Mouse (Mus musculus) midbrain, embryonic 15.5 days (tissue): ENCODE data around the gene Prcp. TPM values are rescaled to one million over a fixed set of nuclear protein-coding genes. Genes with fewer than 3 reads are reported as not detected.

Experiments used
- ATAC-seq: fragments of 200-750 bp; cut with Nextera tagmentation; replicated peaks from 2 replicates; pipeline ENCODE4 v1.8.0; 2017; ENCODE audit warnings: moderate TSS enrichment
- H3K27ac ChIP-seq: fragments of 300-500 bp; sonication (generic); 2 replicates; pipeline ENCODE4 v1.5.1; 2015; ENCODE audit warnings: mild to moderate bottlenecking, inconsistent platforms
- H3K27me3 ChIP-seq: fragments of 300-500 bp; sonication (generic); replicated peaks from 2 replicates; pipeline ENCODE4 v1.6.1; 2015; ENCODE audit warnings: inconsistent platforms
- H3K36me3 ChIP-seq: fragments of 300-500 bp; sonication (generic); replicated peaks from 2 replicates; pipeline ENCODE4 v1.6.1; 2015; ENCODE audit warnings: inconsistent platforms
- H3K4me1 ChIP-seq: fragments of 300-500 bp; sonication (generic); 2 replicates; pipeline ENCODE4 v1.6.1; 2015; ENCODE audit warnings: inconsistent platforms
- H3K4me2 ChIP-seq: fragments of 300-500 bp; sonication (generic); 2 replicates; pipeline ENCODE4 v1.6.1; 2015; ENCODE audit warnings: inconsistent platforms, mild to moderate bottlenecking, moderate library complexity
- H3K4me3 ChIP-seq: fragments of 300-500 bp; sonication (generic); 2 replicates; pipeline ENCODE4 v1.5.1; 2015; ENCODE audit warnings: mild to moderate bottlenecking, inconsistent platforms
- H3K9ac ChIP-seq: fragments of 300-500 bp; sonication (generic); 2 replicates; pipeline ENCODE4 v1.6.1; 2015; ENCODE audit warnings: mild to moderate bottlenecking, inconsistent platforms
- H3K9me3 ChIP-seq: fragments of 300-500 bp; sonication (generic); 2 replicates; pipeline ENCODE4 v1.6.1; 2016; ENCODE audit warnings: inconsistent platforms
- WGBS: fragments of 180-500 bp; shearing (Covaris S2); methylation state at CpG from one replicate; pipeline ENCODE4 v1.1.7; 2015; ENCODE audit warnings: mixed read lengths; 5-methylcytosine and 5-hydroxymethylcytosine counted together
- polyA plus RNA-seq: library from polyadenylated mRNA; unstranded; fragments of >200 nt; fragmentation: Nextera tagmentation; extraction: Ambion mirVana; gene quantifications from 2 replicates; pipeline ENCODE4 v1.2.1, GENCODE M21; 2015

Gene Prcp
- polyA plus RNA-seq, 1 experiment from 2014 or later: 20.2 TPM

DNA sequence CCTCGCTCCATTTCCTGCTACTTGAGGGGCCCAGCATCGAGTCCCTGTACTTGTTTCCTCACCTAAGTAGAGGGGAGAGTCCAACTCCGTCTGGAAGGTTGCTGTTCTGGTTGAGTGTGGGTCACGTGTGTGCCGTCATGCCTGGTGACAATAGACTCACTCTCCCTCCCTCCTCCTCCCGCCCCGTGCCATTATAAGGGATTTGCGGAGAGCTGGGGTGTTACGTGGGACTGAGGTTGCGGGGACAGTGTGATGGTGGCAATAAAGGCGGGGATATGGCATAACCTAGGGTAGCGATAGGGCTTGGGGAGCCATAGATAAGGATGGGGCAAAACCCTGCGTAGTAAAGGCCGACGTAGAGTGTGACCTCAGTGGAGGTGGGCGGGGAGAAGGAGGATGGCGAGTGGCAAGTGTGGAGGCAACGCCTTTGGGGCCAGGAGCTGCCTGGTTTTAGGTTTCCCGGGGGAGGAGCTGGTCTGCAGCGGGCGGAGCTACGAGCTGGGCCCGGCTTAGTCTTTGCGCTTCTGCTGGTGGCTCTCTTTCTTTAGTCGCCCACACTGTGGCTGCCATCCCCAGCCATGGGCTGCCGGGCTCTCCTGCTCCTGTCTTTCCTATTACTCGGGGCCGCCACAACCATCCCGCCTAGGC, 615 bp downstream of the Prcp start:
- H3K9ac ChIP-seq: peak overlapping the region; percentile 90
- peak overlapping the region; percentile 99 for H3K27ac ChIP-seq
- no peaks in the 10 kb centered on the region for H3K27me3 ChIP-seq
- no peaks in the 10 kb centered on the region for H3K36me3 ChIP-seq
- under 1% methylated on average over 29 of the region's 29 CpGs for WGBS
- peak; percentile 93 for ATAC-seq
- H3K9me3 ChIP-seq: no peaks in the 10 kb centered on the region
- H3K4me1 ChIP-seq: peaks cover 18% of the 10 kb centered on the region
- peak overlapping the region; percentile 68 for H3K4me2 ChIP-seq
- peak overlapping the region; percentile 79 for H3K4me3 ChIP-seq

GRCm38 (mm10) chr7:92876066-92876465, 1.8 kb downstream of the Prcp start:
- Histone ChIP-seq H3K36me3 (no peaks in the 10 kb centered on the region), H3K9me3 (no peaks in the 10 kb centered on the region), H3K9ac (no peak overlapping the region), H3K27ac (no peak overlapping the region), H3K27me3 (no peaks in the 10 kb centered on the region), H3K4me3 (no peak overlapping the region), H3K4me1 (peaks cover 18% of the 10 kb centered on the region), H3K4me2 (peak overlapping the region; percentile 68)
- ATAC-seq: no peak
- 50% methylated on average over 3 of the region's 3 CpGs for WGBS

DNA sequence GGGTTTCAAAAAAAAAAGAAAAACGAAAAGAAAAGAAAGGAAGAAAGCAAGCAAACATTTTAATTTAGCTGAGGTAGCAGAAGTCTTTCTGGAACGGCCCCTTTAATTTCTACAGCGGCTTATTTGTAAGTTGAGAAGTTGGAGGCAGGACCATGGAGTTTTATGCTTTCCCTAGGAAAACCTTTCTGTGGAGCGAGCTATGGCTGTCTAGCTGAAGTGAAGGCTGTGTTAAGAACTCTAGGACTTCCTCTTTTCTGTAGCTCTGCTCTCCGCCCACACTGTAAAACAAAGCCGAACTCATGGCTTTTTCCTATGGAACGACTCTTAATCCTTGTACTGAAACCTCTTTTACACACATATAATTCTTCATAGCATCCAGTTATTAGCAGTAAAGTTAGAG, 2.3 kb downstream of the Prcp start:
- H3K9ac ChIP-seq: no peak overlapping the region
- WGBS: 53% methylated on average over 7 of the region's 7 CpGs

GRCm38 (mm10) chr7:92878575-92879285, 4.5 kb downstream of the Prcp start:
- Histone ChIP-seq H3K4me2 (no peak overlapping the region), H3K27ac (no peak overlapping the region), H3K4me1 (peaks cover 11% of the 10 kb centered on the region), H3K36me3 (no peaks in the 10 kb centered on the region), H3K27me3 (no peaks in the 10 kb centered on the region), H3K4me3 (no peak overlapping the region), H3K9ac (no peak overlapping the region), H3K9me3 (no peaks in the 10 kb centered on the region)
- 87% methylated on average over 7 of the region's 7 CpGs for WGBS
- ATAC-seq: no peak

More for the DNA sequence above, 2.3 kb downstream of the Prcp start:
- no peak for ATAC-seq
- no peak overlapping the region for H3K27ac ChIP-seq
- no peak overlapping the region for H3K4me3 ChIP-seq
- H3K9me3 ChIP-seq: no peaks in the 10 kb centered on the region
- peak overlapping the region; percentile 11 for H3K4me2 ChIP-seq
- H3K36me3 ChIP-seq: no peaks in the 10 kb centered on the region
- no peaks in the 10 kb centered on the region for H3K27me3 ChIP-seq
- H3K4me1 ChIP-seq: peaks cover 18% of the 10 kb centered on the region

DNA sequence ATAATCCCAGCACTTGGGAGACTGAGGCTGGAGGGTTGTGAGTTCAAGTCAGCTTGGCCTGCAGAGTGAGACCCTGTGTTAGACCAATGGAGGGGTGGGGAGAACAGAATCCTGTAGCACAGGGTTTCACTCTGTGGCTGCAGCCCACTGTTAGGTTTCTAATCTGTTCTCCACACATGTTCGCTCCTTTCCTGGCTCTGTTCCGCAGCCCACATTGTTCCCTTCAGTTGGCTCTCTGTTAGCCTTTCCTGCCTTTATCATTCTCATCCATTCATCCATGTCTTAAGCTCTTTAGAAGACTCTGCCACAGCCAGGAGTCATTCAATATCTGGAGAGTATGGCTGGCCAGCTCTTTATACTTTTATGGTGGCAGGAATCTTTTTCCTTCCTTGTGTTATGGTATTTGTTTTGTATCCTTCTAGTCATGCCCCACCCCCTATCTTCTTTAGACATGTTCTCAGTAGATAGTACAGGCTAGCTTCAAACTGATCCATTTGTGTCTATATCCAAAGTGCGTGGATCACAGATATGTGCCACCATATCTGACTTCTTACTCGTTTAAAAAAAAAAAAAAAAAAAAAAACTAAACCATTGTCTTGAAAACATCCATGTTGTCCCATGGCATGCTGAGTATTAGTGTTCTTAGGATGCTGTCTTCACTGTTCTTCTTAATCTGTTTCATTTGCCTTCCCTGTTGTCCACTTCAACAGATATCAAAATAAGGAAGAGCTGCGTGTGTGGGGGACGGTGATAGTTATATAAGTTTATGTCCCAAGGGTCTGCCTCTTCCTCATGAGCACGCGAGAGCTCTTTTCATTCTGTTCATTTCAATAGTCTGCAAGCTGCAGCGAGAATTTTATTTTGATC, 9.8 kb downstream of the Prcp start:
- Histone ChIP-seq H3K4me2 (no peak overlapping the region), H3K27ac (no peak overlapping the region), H3K4me3 (no peak overlapping the region), H3K36me3 (no peaks in the 10 kb centered on the region), H3K4me1 (no peaks in the 10 kb centered on the region), H3K9me3 (no peaks in the 10 kb centered on the region), H3K9ac (no peak overlapping the region), H3K27me3 (no peaks in the 10 kb centered on the region)
- ATAC-seq: no peak
- 82% methylated on average over 9 of the region's 9 CpGs for WGBS

- Histone ChIP-seq H3K27ac (no peak overlapping the region), H3K4me3 (no peak overlapping the region), H3K9ac (no peak overlapping the region), H3K4me1 (no peaks in the 10 kb centered on the region), H3K27me3 (no peaks in the 10 kb centered on the region), H3K4me2 (no peak overlapping the region), H3K36me3 (no peaks in the 10 kb centered on the region), H3K9me3 (no peaks in the 10 kb centered on the region)
- 87% methylated on average over 6 of the region's 6 CpGs for WGBS
- no peak for ATAC-seq
These were observed 10.9 kb downstream of the Prcp start for GRCm38 (mm10) chr7:92884998-92885660.

GRCm38 (mm10) chr7:92886801-92887200, 12.5 kb downstream of the Prcp start:
- Histone ChIP-seq H3K27ac (no peak overlapping the region), H3K9ac (no peak overlapping the region), H3K4me3 (no peak overlapping the region), H3K4me2 (no peak overlapping the region), H3K36me3 (no peaks in the 10 kb centered on the region), H3K27me3 (no peaks in the 10 kb centered on the region), H3K4me1 (no peaks in the 10 kb centered on the region), H3K9me3 (no peaks in the 10 kb centered on the region)
- ATAC-seq: no peak
- 90% methylated on average over 7 of the region's 7 CpGs for WGBS

DNA sequence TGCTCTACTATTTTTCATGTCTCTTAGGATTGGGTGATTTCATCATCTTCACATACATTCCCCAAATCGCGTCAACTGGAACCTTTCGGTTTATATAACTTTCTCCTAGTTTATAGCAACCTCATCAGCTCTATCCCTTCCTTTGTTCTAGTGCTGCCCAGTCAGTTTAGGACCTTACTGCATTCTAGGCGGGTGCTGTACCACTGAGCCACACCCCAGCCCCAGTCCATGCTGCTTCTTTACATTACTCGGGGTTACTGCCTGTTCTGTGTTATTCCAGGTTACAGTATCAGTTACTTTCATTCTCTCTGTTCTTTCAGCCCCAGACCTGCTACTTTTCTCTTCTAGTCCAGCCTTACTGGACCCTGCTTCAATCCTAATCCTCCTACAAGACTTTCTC, 13.0 kb downstream of the Prcp start:
- Histone ChIP-seq H3K4me3 (no peak overlapping the region), H3K9ac (no peak overlapping the region), H3K36me3 (no peaks in the 10 kb centered on the region), H3K9me3 (no peaks in the 10 kb centered on the region), H3K27me3 (no peaks in the 10 kb centered on the region), H3K27ac (no peak overlapping the region), H3K4me1 (no peaks in the 10 kb centered on the region), H3K4me2 (no peak overlapping the region)
- WGBS: 94% methylated on average over 5 of the region's 5 CpGs
- ATAC-seq: no peak

- no peak overlapping the region for H3K9ac ChIP-seq
- H3K27ac ChIP-seq: no peak overlapping the region
- 71% methylated on average over 1 of the region's 1 CpGs for WGBS
- H3K4me3 ChIP-seq: no peak overlapping the region
- no peaks in the 10 kb centered on the region for H3K4me1 ChIP-seq
- ATAC-seq: no peak
- no peaks in the 10 kb centered on the region for H3K27me3 ChIP-seq
- no peak overlapping the region for H3K4me2 ChIP-seq
- no peaks in the 10 kb centered on the region for H3K9me3 ChIP-seq
- H3K36me3 ChIP-seq: no peaks in the 10 kb centered on the region
These were observed 15.9 kb downstream of the Prcp start for GRCm38 (mm10) chr7:92890211-92890610.

DNA sequence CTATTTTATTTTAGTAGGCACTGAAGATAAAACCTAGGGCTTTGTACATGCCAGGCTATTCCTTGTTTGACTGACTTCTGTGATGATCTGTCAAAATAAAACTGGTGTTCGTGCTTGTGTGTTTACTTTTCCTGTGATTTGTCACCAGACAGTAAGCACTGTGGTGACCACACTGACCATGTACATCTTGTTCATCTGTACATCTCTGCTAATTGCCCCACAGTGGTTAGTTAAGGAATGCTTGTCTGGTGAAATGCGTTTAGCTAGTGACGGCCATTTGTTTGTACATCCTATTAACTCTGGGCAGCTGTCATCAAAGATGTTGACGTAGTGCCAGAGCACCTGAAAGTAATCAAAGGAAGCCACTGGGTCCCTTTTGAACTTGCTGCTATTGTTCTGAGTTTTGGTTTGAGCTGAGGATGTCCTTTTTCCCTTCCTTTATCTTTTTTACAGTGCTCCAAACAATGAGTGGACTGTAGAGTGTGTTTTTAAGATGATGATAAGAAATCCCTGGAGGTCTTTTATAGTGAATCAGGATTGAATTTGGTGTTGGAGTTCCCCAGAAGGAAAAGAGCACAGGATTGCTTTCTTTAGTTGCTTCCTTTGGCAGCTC, 16.5 kb downstream of the Prcp start:
- Histone ChIP-seq H3K27me3 (no peaks in the 10 kb centered on the region), H3K36me3 (no peaks in the 10 kb centered on the region), H3K4me3 (no peak overlapping the region), H3K27ac (no peak overlapping the region), H3K4me2 (no peak overlapping the region), H3K9me3 (no peaks in the 10 kb centered on the region), H3K4me1 (no peaks in the 10 kb centered on the region), H3K9ac (no peak overlapping the region)
- WGBS: 71% methylated on average over 4 of the region's 4 CpGs
- ATAC-seq: no peak

GRCm38 (mm10) chr7:92893478-92893877, 19.2 kb downstream of the Prcp start:
- WGBS: 46% methylated on average over 3 of the region's 3 CpGs
- no peaks in the 10 kb centered on the region for H3K27me3 ChIP-seq

DNA sequence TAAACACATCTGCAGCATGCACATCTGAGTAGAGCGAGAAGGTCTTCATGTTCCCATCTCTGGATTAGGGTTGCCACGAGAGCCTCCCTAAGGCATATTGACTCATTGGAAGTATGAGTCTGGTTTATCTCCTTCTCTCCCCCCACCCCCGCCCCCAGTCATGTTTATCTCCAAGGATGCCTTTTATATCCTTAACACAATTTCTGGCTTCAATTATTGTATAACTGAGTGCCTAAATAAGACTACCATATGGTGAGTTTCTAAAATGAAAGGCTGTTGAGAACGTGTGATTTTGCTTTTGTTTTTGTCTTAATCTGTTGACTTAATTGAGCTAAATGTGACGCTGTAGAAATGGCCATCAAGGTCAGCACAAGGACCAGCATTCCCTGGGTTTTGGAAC, 21.8 kb downstream of the Prcp start:
- no peak for ATAC-seq
- no peak overlapping the region for H3K4me2 ChIP-seq
- no peaks in the 10 kb centered on the region for H3K36me3 ChIP-seq
- no peak overlapping the region for H3K4me3 ChIP-seq
- H3K9me3 ChIP-seq: no peaks in the 10 kb centered on the region
- no peak overlapping the region for H3K27ac ChIP-seq
- H3K9ac ChIP-seq: no peak overlapping the region
- no peaks in the 10 kb centered on the region for H3K4me1 ChIP-seq
- 84% methylated on average over 5 of the region's 5 CpGs for WGBS
- H3K27me3 ChIP-seq: no peaks in the 10 kb centered on the region

More at GRCm38 (mm10) chr7:92893478-92893877, 19.2 kb downstream of the Prcp start:
- H3K9me3 ChIP-seq: no peaks in the 10 kb centered on the region
- H3K4me3 ChIP-seq: no peak overlapping the region
- H3K36me3 ChIP-seq: no peaks in the 10 kb centered on the region
- no peak overlapping the region for H3K9ac ChIP-seq
- H3K4me1 ChIP-seq: no peaks in the 10 kb centered on the region
- ATAC-seq: no peak
- no peak overlapping the region for H3K4me2 ChIP-seq
- H3K27ac ChIP-seq: no peak overlapping the region
